Mouse (Mus musculus) heart, postnatal 36 days (tissue): ENCODE measurements around the gene Tmem273. TPM values are rescaled to one million over a fixed set of nuclear protein-coding genes. Genes with fewer than 3 reads are reported as not detected.
A peak's percentile ranks its signal among the peaks of the same experiment; 100 is the strongest.

Source experiments
- DNase-seq, 2 experiments: peaks; one replicate each; pipeline ENCODE4 v3.0.0; 2021 to 2022
- intact Hi-C: fragments of 180-260 bp; cut with DNase I; formaldehyde crosslinking; loops from one replicate; pipeline ENCODE4 v1.15.1; 2025
- total RNA-seq, 2 experiments: library from RNA; stranded (reverse); gene quantifications; 2 replicates each; pipeline ENCODE4 v1.2.3; 2021

Gene Tmem273
- total RNA-seq, 2 experiments from 2014 or later, result 0.97 to 0.98 TPM

GRCm38 (mm10) chr14:32801662-32802024 lies 15.9 kb downstream of the Tmem273 start:
- no peak for DNase-seq
- intact Hi-C loops, result loop anchor here (2.0 kb wide), 1 partner anchor 29 kb away; no protein-coding TSS in a partner anchor

- intact Hi-C loops, result loop anchor here (5.0 kb wide), 1 partner anchor 38 kb away; no protein-coding TSS in a partner anchor
- no peak for DNase-seq
Observed at GRCm38 (mm10) chr14:32810111-32810510, 24.3 kb downstream of the Tmem273 start.

GRCm38 (mm10) chr14:32812429-32812828 lies 26.7 kb downstream of the Tmem273 start:
- intact Hi-C loops, result loop anchor here (5.0 kb wide), 1 partner anchor 40 kb away; no protein-coding TSS in a partner anchor
- DNase-seq, result no peak

- intact Hi-C loops, result loop anchor here (5.0 kb wide), 2 partner anchors 43 to 147 kb away; no protein-coding TSS in a partner anchor
- no peak for DNase-seq
Observed at GRCm38 (mm10) chr14:32814961-32815360, 29.2 kb downstream of the Tmem273 start.

- intact Hi-C loops, result loop anchor here (5.0 kb wide), 1 partner anchor 146 kb away; no protein-coding TSS in a partner anchor
- DNase-seq, result no peak
Observed at GRCm38 (mm10) chr14:32816533-32816932, 30.8 kb downstream of the Tmem273 start.

- intact Hi-C loops, result loop anchor here (5.0 kb wide), 1 partner anchor 145 kb away; no protein-coding TSS in a partner anchor
- peak in 1 of 2 experiments; percentile 37 for DNase-seq
Observed at GRCm38 (mm10) chr14:32817258-32817657, 31.5 kb downstream of the Tmem273 start.

GRCm38 (mm10) chr14:32819297-32819696 lies 33.5 kb downstream of the Tmem273 start:
- no peak for DNase-seq
- intact Hi-C loops, result loop anchor here (5.0 kb wide), 1 partner anchor 143 kb away; no protein-coding TSS in a partner anchor

GRCm38 (mm10) chr14:32822812-32823211 lies 37.0 kb downstream of the Tmem273 start:
- intact Hi-C loops, result no loop called here
- DNase-seq, result no peak

GRCm38 (mm10) chr14:32823861-32824260 lies 38.1 kb downstream of the Tmem273 start:
- DNase-seq, result no peak
- intact Hi-C loops, result no loop called here

- DNase-seq, result no peak
- intact Hi-C loops, result no loop called here
Observed at GRCm38 (mm10) chr14:32824267-32825150, 38.7 kb downstream of the Tmem273 start.

- intact Hi-C loops, result no loop called here
- peak in 1 of 2 experiments; percentile 26 for DNase-seq
Observed at GRCm38 (mm10) chr14:32825426-32826032, 39.8 kb downstream of the Tmem273 start.

- peak; percentile 52 to 58 for DNase-seq
- intact Hi-C loops, result no loop called here
Observed at GRCm38 (mm10) chr14:32827165-32827564, 41.4 kb downstream of the Tmem273 start.

GRCm38 (mm10) chr14:32827994-32828650 lies 42.4 kb downstream of the Tmem273 start:
- peak; percentile 43 to 57 for DNase-seq
- intact Hi-C loops, result no loop called here

GRCm38 (mm10) chr14:32833847-32834246 lies 48.1 kb downstream of the Tmem273 start, which contains the start of gene Fam170b:
Fam170b (plus strand) TSS chr14:32833962.
- intact Hi-C loops, result no loop called here
- no peak for DNase-seq

GRCm38 (mm10) chr14:32835181-32835580 lies 49.4 kb downstream of the Tmem273 start:
- intact Hi-C loops, result no loop called here

GRCm38 (mm10) chr14:32835596-32835995 lies 49.8 kb downstream of the Tmem273 start:
- DNase-seq, result no peak
- intact Hi-C loops, result no loop called here

More at GRCm38 (mm10) chr14:32835181-32835580, 49.4 kb downstream of the Tmem273 start:
- DNase-seq, result no peak

- intact Hi-C loops, result no loop called here
- no peak for DNase-seq
Observed at GRCm38 (mm10) chr14:32836191-32836590, 50.4 kb downstream of the Tmem273 start.

GRCm38 (mm10) chr14:32842052-32842451 lies 56.3 kb downstream of the Tmem273 start:
- intact Hi-C loops, result no loop called here
- DNase-seq, result no peak

- intact Hi-C loops, result loop anchor here (2.0 kb wide), 1 partner anchor 35 kb away; no protein-coding TSS in a partner anchor
- no peak for DNase-seq
Observed at GRCm38 (mm10) chr14:32854059-32854458, 68.3 kb downstream of the Tmem273 start.

- intact Hi-C loops, result loop anchor here (2.0 kb wide), 1 partner anchor 105 kb away; no protein-coding TSS in a partner anchor
Observed at GRCm38 (mm10) chr14:32856246-32856645, 70.5 kb downstream of the Tmem273 start.

More at GRCm38 (mm10) chr14:32856246-32856645, 70.5 kb downstream of the Tmem273 start:
- DNase-seq, result no peak
